Mouse (Mus musculus) heart, adult 2 months (tissue): Measurements from ENCODE around the gene Hcst. TPM values are rescaled to one million over a fixed set of nuclear protein-coding genes. Genes with fewer than 3 reads are reported as not detected.

Experiments used
- DNase-seq, 2 experiments: peaks; one replicate each; pipeline ENCODE4 v3.0.0; 2021
- H3K27ac ChIP-seq: fragments of 200-600 bp; 2 replicates; pipeline ENCODE4 v1.8.1; 2022
- H3K27me3 ChIP-seq: fragments of 200-500 bp; 2 replicates; pipeline ENCODE4 v1.6.1; 2012; ENCODE audit warnings: mild to moderate bottlenecking, low read length, inconsistent platforms, mixed read lengths; ENCODE audit not compliant: control insufficient read depth, insufficient read depth
- H3K36me3 ChIP-seq: fragments of 200-500 bp; 2 replicates; pipeline ENCODE4 v1.6.1; 2012; ENCODE audit warnings: low read length, inconsistent platforms; ENCODE audit not compliant: control insufficient read depth, insufficient read depth
- H3K4me1 ChIP-seq: fragments of 200-500 bp; 2 replicates; pipeline ENCODE4 v1.6.1; 2011; ENCODE audit warnings: low read length; ENCODE audit not compliant: control insufficient read depth, insufficient read depth
- H3K4me3 ChIP-seq: fragments of 200-600 bp; 2 replicates; pipeline ENCODE4 v1.8.1; 2022
- H3K79me2 ChIP-seq: fragments of 200-500 bp; replicated peaks from 2 replicates; pipeline ENCODE4 v1.6.1; 2012; ENCODE audit warnings: mild to moderate bottlenecking, inconsistent platforms, low read length, moderate library complexity, mixed read lengths; ENCODE audit not compliant: control insufficient read depth, insufficient read depth
- H3K9ac ChIP-seq: fragments of 200-500 bp; 2 replicates; pipeline ENCODE4 v1.6.1; 2012; ENCODE audit warnings: low read depth, mild to moderate bottlenecking, control low read depth, inconsistent platforms, low read length, mixed read lengths
- CTCF ChIP-seq: fragments of 200-600 bp; IDR thresholded peaks from 2 replicates; pipeline ENCODE4 v1.8.1; 2022; ENCODE audit warnings: antibody characterized with exemption, mild to moderate bottlenecking, moderate library complexity
- EP300 ChIP-seq: fragments of 200-500 bp; IDR thresholded peaks from 2 replicates; pipeline ENCODE4 v1.6.1; 2011; ENCODE audit warnings: low read depth, low read length, control low read depth; ENCODE audit not compliant: insufficient read depth
- POLR2A ChIP-seq: fragments of 200-500 bp; IDR thresholded peaks from 2 replicates; pipeline ENCODE4 v1.6.1; 2011; ENCODE audit warnings: mild to moderate bottlenecking, low read depth, low read length, control low read depth; ENCODE audit not compliant: insufficient read depth
- WGBS: fragments of 180-500 bp; shearing (Covaris S2); methylation state at CpG from one replicate; pipeline ENCODE4 v1.1.7; 2018; 5-methylcytosine and 5-hydroxymethylcytosine counted together
- intact Hi-C: fragments of 180-260 bp; cut with DNase I; formaldehyde crosslinking; loops from one replicate; pipeline ENCODE4 v1.15.1; 2025
- polyA plus RNA-seq: library from polyadenylated mRNA; depleted of rRNA; stranded (reverse); fragments of >200 nt; gene quantifications from 2 replicates; pipeline ENCODE4 v1.2.3, GENCODE M21; 2012
- total RNA-seq, 2 experiments: library from RNA; stranded (reverse); gene quantifications; 2 replicates each; pipeline ENCODE4 v1.2.3; 2021

The Hcst gene
- total and polyA plus RNA-seq, 3 experiments: 0.59 to 4.8 TPM; not detected in 1

GRCm38 (mm10) chr7:30420673-30421072 is 1.0 kb upstream of the Hcst start:
- no peaks in the 10 kb centered on the region for H3K36me3 ChIP-seq
- WGBS: 91% methylated on average over 3 of the region's 3 CpGs
- DNase-seq: no peak
- H3K79me2 ChIP-seq: no peaks in the 10 kb centered on the region
- H3K4me3 ChIP-seq: no peak overlapping the region
- peaks cover 2% of the 10 kb centered on the region; the same call in 1 of the 2 replicates for H3K4me1 ChIP-seq
- no peak overlapping the region for H3K27ac ChIP-seq
- TF ChIP-seq EP300 (no peak), CTCF (no peak), POLR2A (no peak)
- no peak overlapping the region for H3K9ac ChIP-seq
- intact Hi-C loops: no loop called here
- no peaks in the 10 kb centered on the region for H3K27me3 ChIP-seq

GRCm38 (mm10) chr7:30417856-30418255 is 1.8 kb downstream of the Hcst start:
- H3K4me3 ChIP-seq: no peak overlapping the region
- H3K4me1 ChIP-seq: peaks cover 2% of the 10 kb centered on the region; the same call in 1 of the 2 replicates
- no peak for TF ChIP-seq CTCF
- TF ChIP-seq EP300: no peak
- no peak for TF ChIP-seq POLR2A
- intact Hi-C loops: no loop called here
- 70% methylated on average over 9 of the region's 9 CpGs for WGBS
- no peaks in the 10 kb centered on the region for H3K27me3 ChIP-seq
- no peaks in the 10 kb centered on the region for H3K36me3 ChIP-seq
- H3K9ac ChIP-seq: no peak overlapping the region
- peak in 1 of 2 experiments; percentile 20 for DNase-seq
- H3K79me2 ChIP-seq: no peaks in the 10 kb centered on the region
- H3K27ac ChIP-seq: no peak overlapping the region

- Histone ChIP-seq H3K36me3 (no peaks in the 10 kb centered on the region), H3K4me1 (no peaks in the 10 kb centered on the region), H3K9ac (no peak within 1 kb of the TSS), H3K27me3 (no peaks in the 10 kb centered on the region), H3K4me3 (no peak within 1 kb of the TSS), H3K27ac (peak within 1 kb of the TSS; percentile 38), H3K79me2 (no peaks in the 10 kb centered on the region)
- TF ChIP-seq POLR2A (peak; percentile 49), CTCF (no peak)
- peak; percentile 40 to 62 for DNase-seq
- 50% methylated on average over 5 of the region's 5 CpGs for WGBS
- intact Hi-C loops: no loop called here
Observed at GRCm38 (mm10) chr7:30413596-30413995, 6.1 kb downstream of the Hcst start, which contains the start of gene Tyrobp. TSS of gene Tyrobp (plus strand) at chr7:30413760.

- Histone ChIP-seq H3K4me3 (no peak overlapping the region), H3K27ac (peak overlapping the region; percentile 17; the same call in 1 of the 2 replicates), H3K79me2 (no peaks in the 10 kb centered on the region), H3K27me3 (no peaks in the 10 kb centered on the region), H3K4me1 (no peaks in the 10 kb centered on the region), H3K36me3 (no peaks in the 10 kb centered on the region), H3K9ac (no peak overlapping the region)
- peak; percentile 40 to 49 for DNase-seq
- intact Hi-C loops: no loop called here
- TF ChIP-seq EP300 (no peak), CTCF (no peak), POLR2A (no peak)
- 32% methylated on average over 4 of the region's 4 CpGs for WGBS
Observed at GRCm38 (mm10) chr7:30412735-30413147, 6.9 kb downstream of the Hcst start.

- Histone ChIP-seq H3K27ac (no peak overlapping the region), H3K36me3 (no peaks in the 10 kb centered on the region), H3K4me1 (no peaks in the 10 kb centered on the region), H3K27me3 (no peaks in the 10 kb centered on the region), H3K4me3 (no peak overlapping the region), H3K9ac (no peak overlapping the region), H3K79me2 (no peaks in the 10 kb centered on the region)
- WGBS: 69% methylated on average over 3 of the region's 3 CpGs
- TF ChIP-seq POLR2A (no peak), CTCF (no peak), EP300 (no peak)
- no peak for DNase-seq
- intact Hi-C loops: no loop called here
Observed at GRCm38 (mm10) chr7:30411023-30411422, 8.6 kb downstream of the Hcst start.

- H3K9ac ChIP-seq: no peak overlapping the region
- 53% methylated on average over 2 of the region's 2 CpGs for WGBS
- H3K27ac ChIP-seq: no peak overlapping the region
- intact Hi-C loops: no loop called here
- no peaks in the 10 kb centered on the region for H3K27me3 ChIP-seq
- no peaks in the 10 kb centered on the region for H3K79me2 ChIP-seq
- no peaks in the 10 kb centered on the region for H3K36me3 ChIP-seq
- H3K4me1 ChIP-seq: no peaks in the 10 kb centered on the region
- H3K4me3 ChIP-seq: no peak overlapping the region
- TF ChIP-seq EP300: no peak
- no peak for DNase-seq
Observed at GRCm38 (mm10) chr7:30409789-30410188, 9.9 kb downstream of the Hcst start.
